Mouse (Mus musculus) intestine, embryonic 16.5 days (tissue): ENCODE measurements around the gene Rnf215. TPM values are rescaled to one million over a fixed set of nuclear protein-coding genes. Genes with fewer than 3 reads are reported as not detected.

ENCODE experiments used
- ATAC-seq: fragments of 200-750 bp; cut with Nextera tagmentation; 2 replicates; pipeline ENCODE4 v1.8.0; 2017; ENCODE audit warnings: moderate TSS enrichment, moderate library complexity
- H3K27ac ChIP-seq: fragments of 300-500 bp; sonication (generic); 2 replicates; pipeline ENCODE4 v1.5.1; 2014; ENCODE audit warnings: mild to moderate bottlenecking, low read length
- H3K27me3 ChIP-seq: fragments of 300-500 bp; sonication (generic); replicated peaks from 2 replicates; pipeline ENCODE4 v1.6.1; 2014; ENCODE audit warnings: low read length, control low read depth, mixed read lengths; ENCODE audit not compliant: control insufficient read depth, insufficient read depth
- H3K36me3 ChIP-seq: fragments of 300-500 bp; sonication (generic); 2 replicates; pipeline ENCODE4 v1.6.1; 2014; ENCODE audit warnings: low read length, control low read depth; ENCODE audit not compliant: control insufficient read depth, insufficient read depth
- H3K4me1 ChIP-seq: fragments of 300-500 bp; sonication (generic); 2 replicates; pipeline ENCODE4 v1.6.1; 2014; ENCODE audit warnings: low read length, control low read depth, mixed read lengths; ENCODE audit not compliant: control insufficient read depth, insufficient read depth
- H3K4me2 ChIP-seq: fragments of 300-500 bp; sonication (generic); 2 replicates; pipeline ENCODE4 v1.6.1; 2014; ENCODE audit warnings: low read depth, low read length, control low read depth
- H3K4me3 ChIP-seq: fragments of 300-500 bp; sonication (generic); 2 replicates; pipeline ENCODE4 v1.5.1; 2014; ENCODE audit warnings: mild to moderate bottlenecking, low read length
- H3K9ac ChIP-seq: fragments of 300-500 bp; sonication (generic); 2 replicates; pipeline ENCODE4 v1.6.1; 2014; ENCODE audit warnings: low read depth, low read length
- H3K9me3 ChIP-seq: fragments of 300-500 bp; sonication (generic); 2 replicates; pipeline ENCODE4 v1.6.1; 2016; ENCODE audit warnings: low read length, control low read depth; ENCODE audit not compliant: control insufficient read depth
- WGBS: fragments of 180-500 bp; shearing (Covaris S2); extraction: QIAGEN DNeasy Blood & Tissue Kit; methylation state at CpG from one replicate; pipeline ENCODE4 v1.1.7; 2014; 5-methylcytosine and 5-hydroxymethylcytosine counted together
- polyA plus RNA-seq: library from polyadenylated mRNA; unstranded; fragments of >200 nt; fragmentation: Nextera tagmentation; extraction: Ambion mirVana; gene quantifications from 2 replicates; pipeline ENCODE4 v1.2.1, GENCODE M21; 2015

Rnf215 gene
- polyA plus RNA-seq, 1 experiment from 2014 or later: 19.2 TPM

DNA sequence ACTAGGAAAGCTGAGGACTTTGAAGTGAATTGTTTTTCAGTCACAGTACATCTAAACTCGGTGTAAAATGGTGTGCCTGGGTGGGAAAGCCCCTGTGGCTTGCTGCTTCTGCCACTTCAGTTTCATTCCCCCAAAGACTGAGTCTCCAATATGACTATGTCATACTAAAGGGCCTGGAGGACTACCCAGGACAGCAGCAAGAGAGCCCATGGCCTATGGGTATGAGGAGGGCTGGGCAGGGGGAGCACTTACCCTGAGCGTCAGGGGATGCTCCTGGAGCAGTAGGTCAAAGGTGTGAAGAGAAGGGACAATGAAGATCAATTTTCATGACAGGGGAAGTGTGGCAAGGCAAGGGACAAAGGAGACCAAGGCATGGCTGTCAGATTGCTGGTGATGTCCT, 4.0 kb downstream of the Rnf215 start:
- Histone ChIP-seq H3K4me2 (no peak overlapping the region), H3K27me3 (no peaks in the 10 kb centered on the region), H3K4me1 (peaks cover 8% of the 10 kb centered on the region), H3K4me3 (no peak overlapping the region), H3K9ac (no peak overlapping the region), H3K9me3 (no peaks in the 10 kb centered on the region), H3K27ac (no peak overlapping the region), H3K36me3 (peaks cover 4% of the 10 kb centered on the region)
- WGBS: 69% methylated on average over 2 of the region's 2 CpGs
- ATAC-seq: no peak

GRCm38 (mm10) chr11:4141505-4141904, 6.5 kb downstream of the Rnf215 start:
- Histone ChIP-seq H3K4me1 (no peaks in the 10 kb centered on the region), H3K9me3 (no peaks in the 10 kb centered on the region), H3K27me3 (no peaks in the 10 kb centered on the region), H3K36me3 (peaks cover 4% of the 10 kb centered on the region), H3K27ac (no peak overlapping the region), H3K4me3 (no peak overlapping the region), H3K4me2 (no peak overlapping the region), H3K9ac (no peak overlapping the region)
- no peak for ATAC-seq

GRCm38 (mm10) chr11:4142352-4142751, 7.3 kb downstream of the Rnf215 start:
- ATAC-seq: no peak
- 87% methylated on average over 4 of the region's 4 CpGs for WGBS
- peaks cover 4% of the 10 kb centered on the region for H3K36me3 ChIP-seq
- H3K4me3 ChIP-seq: no peak overlapping the region
- H3K27me3 ChIP-seq: no peaks in the 10 kb centered on the region
- H3K9ac ChIP-seq: no peak overlapping the region
- no peaks in the 10 kb centered on the region for H3K9me3 ChIP-seq
- no peak overlapping the region for H3K27ac ChIP-seq
- no peak overlapping the region for H3K4me2 ChIP-seq
- no peaks in the 10 kb centered on the region for H3K4me1 ChIP-seq

GRCm38 (mm10) chr11:4143281-4144062, 8.5 kb downstream of the Rnf215 start:
- H3K4me2 ChIP-seq: no peak overlapping the region
- WGBS: 90% methylated on average over 21 of the region's 21 CpGs
- no peaks in the 10 kb centered on the region for H3K9me3 ChIP-seq
- no peak for ATAC-seq
- H3K27me3 ChIP-seq: no peaks in the 10 kb centered on the region
- peaks cover 4% of the 10 kb centered on the region for H3K36me3 ChIP-seq
- no peak overlapping the region for H3K27ac ChIP-seq
- no peak overlapping the region for H3K4me3 ChIP-seq
- no peaks in the 10 kb centered on the region for H3K4me1 ChIP-seq
- H3K9ac ChIP-seq: no peak overlapping the region

GRCm38 (mm10) chr11:4146381-4146780, 11.4 kb downstream of the Rnf215 start:
- WGBS: 76% methylated on average over 6 of the region's 6 CpGs
- Histone ChIP-seq H3K4me2 (no peak overlapping the region), H3K36me3 (no peaks in the 10 kb centered on the region), H3K9me3 (no peaks in the 10 kb centered on the region), H3K4me1 (no peaks in the 10 kb centered on the region), H3K27me3 (no peaks in the 10 kb centered on the region), H3K9ac (no peak overlapping the region), H3K4me3 (no peak overlapping the region), H3K27ac (no peak overlapping the region)
- no peak for ATAC-seq

- ATAC-seq: no peak
- Histone ChIP-seq H3K4me1 (no peaks in the 10 kb centered on the region), H3K9ac (no peak overlapping the region), H3K4me2 (no peak overlapping the region), H3K27me3 (no peaks in the 10 kb centered on the region), H3K9me3 (no peaks in the 10 kb centered on the region), H3K27ac (no peak overlapping the region), H3K4me3 (no peak overlapping the region), H3K36me3 (no peaks in the 10 kb centered on the region)
- 87% methylated on average over 10 of the region's 10 CpGs for WGBS
Measured at GRCm38 (mm10) chr11:4147098-4147497, 12.1 kb downstream of the Rnf215 start.

- no peaks in the 10 kb centered on the region for H3K27me3 ChIP-seq
- WGBS: 89% methylated on average over 5 of the region's 5 CpGs
- H3K27ac ChIP-seq: no peak overlapping the region
- H3K36me3 ChIP-seq: no peaks in the 10 kb centered on the region
- no peak for ATAC-seq
- no peak overlapping the region for H3K4me3 ChIP-seq
- no peaks in the 10 kb centered on the region for H3K9me3 ChIP-seq
- H3K4me1 ChIP-seq: no peaks in the 10 kb centered on the region
- H3K9ac ChIP-seq: no peak overlapping the region
- H3K4me2 ChIP-seq: no peak overlapping the region
Measured at GRCm38 (mm10) chr11:4148120-4148519, 13.1 kb downstream of the Rnf215 start.

DNA sequence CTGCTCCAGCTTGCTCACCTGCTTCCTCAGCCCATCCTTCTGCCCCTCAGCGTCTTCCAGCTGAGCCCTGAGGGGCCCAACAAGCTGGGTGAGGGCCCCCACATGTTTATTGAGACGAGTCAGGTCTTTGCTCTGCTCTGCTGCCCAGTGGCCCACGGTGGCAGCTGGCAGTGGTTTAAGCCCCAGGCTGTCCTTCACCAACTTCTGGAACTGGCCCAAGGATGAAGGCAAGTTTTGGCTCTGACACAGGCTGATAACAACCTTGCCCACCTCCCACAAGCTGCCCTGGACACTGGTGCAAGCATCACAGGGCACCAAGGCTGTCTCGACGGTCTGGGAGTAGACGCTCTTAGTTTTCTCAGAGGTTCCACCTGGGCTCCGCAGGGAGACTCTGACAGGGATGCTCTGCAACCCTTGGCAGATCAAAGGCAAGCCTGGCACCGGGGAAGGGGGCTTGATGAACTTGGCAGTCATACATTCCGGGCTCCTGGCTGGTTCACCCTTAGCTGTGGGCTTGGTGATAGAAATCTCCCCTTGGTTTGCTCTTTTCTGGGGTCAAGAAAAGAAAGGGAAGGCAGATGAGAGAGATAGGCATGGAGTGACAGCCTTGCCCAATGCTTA, 13.6 kb downstream of the Rnf215 start:
- Histone ChIP-seq H3K4me1 (no peaks in the 10 kb centered on the region), H3K4me2 (no peak overlapping the region), H3K27me3 (no peaks in the 10 kb centered on the region), H3K27ac (no peak overlapping the region), H3K9me3 (no peaks in the 10 kb centered on the region), H3K4me3 (no peak overlapping the region), H3K36me3 (no peaks in the 10 kb centered on the region), H3K9ac (no peak overlapping the region)
- ATAC-seq: no peak
- WGBS: 82% methylated on average over 9 of the region's 9 CpGs

DNA sequence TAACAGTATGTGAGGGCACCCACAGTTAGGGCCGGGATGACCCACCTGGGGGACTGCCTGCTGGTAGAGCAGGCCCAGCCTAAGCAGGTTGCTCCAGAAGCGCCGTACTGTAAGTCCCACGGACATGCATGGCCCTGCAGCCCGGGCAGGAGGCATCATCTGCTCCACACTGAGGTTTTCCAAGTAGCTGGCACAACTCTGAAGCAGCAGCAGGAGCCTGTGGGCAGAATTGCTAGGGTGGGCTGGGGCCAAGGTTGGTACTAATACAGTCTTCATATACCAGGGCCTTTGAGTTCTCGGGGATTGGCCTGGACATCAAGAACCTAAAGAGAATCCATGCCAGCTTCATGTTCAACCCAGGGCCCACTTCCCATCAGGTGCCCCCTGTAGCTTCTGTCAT, 14.9 kb downstream of the Rnf215 start:
- Histone ChIP-seq H3K4me2 (no peak overlapping the region), H3K27me3 (no peaks in the 10 kb centered on the region), H3K27ac (no peak overlapping the region), H3K9ac (no peak overlapping the region), H3K4me1 (no peaks in the 10 kb centered on the region), H3K9me3 (no peaks in the 10 kb centered on the region), H3K4me3 (no peak overlapping the region), H3K36me3 (no peaks in the 10 kb centered on the region)
- WGBS: 93% methylated on average over 6 of the region's 6 CpGs
- no peak for ATAC-seq
